ENCODE assay signal across 9 mouse cellular contexts in the genomic region with DNA sequence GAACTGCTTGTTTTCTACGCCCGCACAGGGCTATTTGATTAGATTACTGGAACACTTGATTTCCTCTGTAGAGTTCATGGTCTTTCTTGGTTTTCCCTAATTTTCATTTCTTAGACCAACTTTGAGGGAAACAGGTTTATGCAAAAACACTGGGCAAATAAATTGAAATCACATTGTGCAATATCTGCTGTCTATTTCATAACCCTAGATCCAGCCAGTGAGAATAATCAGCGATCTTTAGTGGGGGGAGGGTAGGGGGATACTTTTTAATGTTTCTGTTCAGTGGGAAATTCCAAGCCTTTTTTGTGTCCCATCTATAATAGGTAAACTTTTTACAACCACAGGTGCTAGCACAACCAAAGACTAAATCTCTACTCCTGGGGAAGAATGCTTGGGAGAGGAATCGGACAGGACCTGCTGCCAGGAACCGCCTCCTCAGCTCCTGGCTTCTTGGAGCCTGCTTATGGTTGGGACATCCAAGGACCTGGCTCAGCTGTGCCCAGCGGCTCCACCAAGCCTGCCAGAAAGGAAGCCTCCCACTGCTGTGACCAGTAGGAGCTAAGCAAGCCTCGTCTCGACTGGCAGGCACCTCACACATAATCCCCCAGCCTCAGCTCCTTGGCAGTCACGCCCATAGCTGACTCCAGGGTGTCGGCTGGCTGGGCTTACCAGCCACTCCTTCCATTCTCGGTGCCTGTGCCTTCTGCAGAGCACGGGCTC.
DNase-seq lines count a peak whose midpoint lies in the region; ATAC-seq lines count a peak whose summit lies in the region.
"Had no signal": no experiment of that assay in that cellular context is flagged by ENCODE, and none has a peak within 500 bp of the region (broad histone marks: within the 10 kb centered on the region; RNA-seq: fewer than 3 reads in every experiment).

No protein-coding gene starts in this region.

- peak; percentile 31; the same call in 1 of the 2 replicates for ATAC-seq in hindbrain, embryonic 16.5 days
- ATAC-seq in hindbrain, embryonic 12.5 days (ENCODE audit: low FRiP score): no peak
- no peak for ATAC-seq in hindbrain, embryonic 14.5 days (ENCODE audit: low FRiP score)
- ATAC-seq in liver, embryonic 12.5 days: no peak

- peak; percentile 74 for DNase-seq in adrenal gland, postnatal 14 days
- DNase-seq in gastrocnemius, postnatal 10 days: peak; percentile 43
- DNase-seq in lung, postnatal 10 days: peak; percentile 59
- DNase-seq in spleen, adult 18-20 months: no peak
- DNase-seq in hindbrain, embryonic 14.5 days (ENCODE audit: low spot score): no peak

- no peaks in the 10 kb centered on the region for H3K36me3 ChIP-seq in hindbrain, embryonic 16.5 days (ENCODE audit: control insufficient read depth, insufficient read depth, low read length)
- H3K36me3 ChIP-seq in hindbrain, embryonic 12.5 days: no peaks in the 10 kb centered on the region
- H3K36me3 ChIP-seq in hindbrain, embryonic 14.5 days (replicated peaks; ENCODE audit: control insufficient read depth, insufficient read depth): no peaks in the 10 kb centered on the region
- H3K36me3 ChIP-seq in liver, embryonic 12.5 days: no peaks in the 10 kb centered on the region

- no peak overlapping the region for H3K9ac ChIP-seq in hindbrain, embryonic 16.5 days (ENCODE audit: low read depth, low read length)
- H3K9ac ChIP-seq in hindbrain, embryonic 12.5 days: no peak overlapping the region
- no peak overlapping the region for H3K9ac ChIP-seq in hindbrain, embryonic 14.5 days
- H3K9ac ChIP-seq in liver, embryonic 12.5 days: no peak overlapping the region

- no peak overlapping the region for H3K4me2 ChIP-seq in hindbrain, embryonic 16.5 days (ENCODE audit: low read length)
- no peak overlapping the region for H3K4me2 ChIP-seq in hindbrain, embryonic 12.5 days (replicated peaks)
- H3K4me2 ChIP-seq in hindbrain, embryonic 14.5 days (replicated peaks): no peak overlapping the region
- H3K4me2 ChIP-seq in liver, embryonic 12.5 days: no peak overlapping the region

- no peak overlapping the region for H3K4me3 ChIP-seq in hindbrain, embryonic 16.5 days (ENCODE audit: low read length)
- H3K4me3 ChIP-seq in hindbrain, embryonic 12.5 days: no peak overlapping the region
- no peak overlapping the region for H3K4me3 ChIP-seq in hindbrain, embryonic 14.5 days (replicated peaks; ENCODE audit: low read length)
- no peak overlapping the region for H3K4me3 ChIP-seq in liver, embryonic 12.5 days
- H3K4me3 ChIP-seq: megakaryocyte, embryonic 14.5 days had no signal

- H3K9me3 ChIP-seq in hindbrain, embryonic 16.5 days (ENCODE audit: control insufficient read depth, low read length): no peaks in the 10 kb centered on the region
- H3K9me3 ChIP-seq in hindbrain, embryonic 12.5 days (replicated peaks): no peaks in the 10 kb centered on the region
- no peaks in the 10 kb centered on the region for H3K9me3 ChIP-seq in hindbrain, embryonic 14.5 days (ENCODE audit: control insufficient read depth, low read length)
- H3K9me3 ChIP-seq in liver, embryonic 12.5 days (replicated peaks): no peaks in the 10 kb centered on the region
- H3K9me3 ChIP-seq: megakaryocyte, embryonic 14.5 days had no signal

- WGBS in hindbrain, embryonic 16.5 days: 56% methylated on average over 12 of the region's 12 CpGs
- 52% methylated on average over 12 of the region's 12 CpGs for WGBS in hindbrain, embryonic 12.5 days
- WGBS in hindbrain, embryonic 14.5 days: 53% methylated on average over 12 of the region's 12 CpGs
- 46% methylated on average over 12 of the region's 12 CpGs for WGBS in liver, embryonic 12.5 days (ENCODE audit: insufficient replicate concordance)

- H3K27me3 ChIP-seq in hindbrain, embryonic 16.5 days (replicated peaks; ENCODE audit: control insufficient read depth, insufficient read depth, low read length): no peaks in the 10 kb centered on the region
- no peaks in the 10 kb centered on the region for H3K27me3 ChIP-seq in hindbrain, embryonic 12.5 days
- H3K27me3 ChIP-seq in hindbrain, embryonic 14.5 days (ENCODE audit: control insufficient read depth, insufficient read depth, low read length): no peaks in the 10 kb centered on the region
- H3K27me3 ChIP-seq in liver, embryonic 12.5 days (replicated peaks): peaks cover 42% of the 10 kb centered on the region

- H3K4me1 ChIP-seq in hindbrain, embryonic 16.5 days (ENCODE audit: control insufficient read depth, insufficient read depth, low read depth, low read length): no peaks in the 10 kb centered on the region; the same call in 1 of the 2 replicates
- H3K4me1 ChIP-seq in hindbrain, embryonic 12.5 days: peaks cover 5% of the 10 kb centered on the region
- H3K4me1 ChIP-seq in hindbrain, embryonic 14.5 days (replicated peaks; ENCODE audit: control insufficient read depth, insufficient read depth, low read length): no peaks in the 10 kb centered on the region; the same call in 1 of the 2 replicates
- H3K4me1 ChIP-seq in liver, embryonic 12.5 days: peaks cover 55% of the 10 kb centered on the region

- H3K27ac ChIP-seq in hindbrain, embryonic 16.5 days (ENCODE audit: low read depth, low read length): no peak overlapping the region
- no peak overlapping the region for H3K27ac ChIP-seq in hindbrain, embryonic 12.5 days
- H3K27ac ChIP-seq in hindbrain, embryonic 14.5 days: no peak overlapping the region
- H3K27ac ChIP-seq in liver, embryonic 12.5 days: no peak overlapping the region

Comparison
In these comparisons a context has a peak if more than half of its experiments do, and no peak if none do; other contexts are left out.
1. DNase-seq: peak in adrenal gland, postnatal 14 days (single experiment), gastrocnemius, postnatal 10 days (single experiment) and lung, postnatal 10 days (single experiment); none in spleen, adult 18-20 months (0 of 2) and hindbrain, embryonic 14.5 days (single experiment).